Comparison of ENCODE assay signal across 11 mouse cellular contexts in the genomic region with DNA sequence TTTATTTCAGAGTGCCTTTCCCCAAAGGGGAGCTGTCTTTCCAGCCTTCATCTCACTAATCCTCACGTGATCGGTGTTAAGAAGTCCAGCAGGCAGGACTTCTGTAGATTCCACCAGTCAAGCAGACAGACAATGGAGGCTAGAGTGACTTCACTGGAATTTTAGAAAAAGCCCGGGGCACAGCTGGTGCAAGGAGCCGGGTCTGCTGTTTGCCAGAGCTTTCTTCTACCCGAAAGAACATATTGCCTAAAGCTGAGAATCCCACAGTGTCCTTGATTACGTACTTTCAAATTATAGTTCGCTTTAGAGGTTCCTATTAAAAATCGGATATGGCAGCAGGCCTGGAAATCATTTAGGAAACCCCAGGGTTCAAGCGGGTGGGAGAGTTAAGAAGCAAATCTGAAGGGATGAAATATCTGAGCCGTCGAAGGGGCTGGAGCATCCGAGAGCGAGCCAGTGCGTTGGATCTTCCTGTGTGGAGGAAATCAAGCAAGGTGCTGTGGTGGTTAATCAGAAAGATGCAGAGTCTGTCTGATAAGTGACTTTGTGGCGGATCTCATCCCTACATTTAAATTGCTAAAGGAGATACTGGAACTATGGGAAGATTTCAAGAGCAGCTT.
DNase-seq lines count a peak whose midpoint lies in the region; ATAC-seq and TF ChIP-seq lines count a peak whose summit lies in the region.
"Had no signal": no experiment of that assay in that cellular context is flagged by ENCODE, and none has a peak within 500 bp of the region (broad histone marks: within the 10 kb centered on the region; RNA-seq: fewer than 3 reads in every experiment).

No protein-coding gene starts in this region.

- no peak for ATAC-seq in embryonic facial prominence, embryonic 15.5 days (ENCODE audit: insufficient number of reproducible peaks, low FRiP score, low TSS enrichment, low read depth)
- peak; percentile 86 for ATAC-seq in hindbrain, embryonic 16.5 days
- ATAC-seq in neural tube, embryonic 15.5 days (ENCODE audit: low FRiP score) = peak; percentile 53
- ATAC-seq: intestine, postnatal 0 days had no signal

- TF ChIP-seq POLR2A in cerebellum, adult 2 months (IDR thresholded peaks at IDR 0.05; ENCODE audit: borderline replicate concordance, insufficient read depth, low read length) = no peak

- no peak overlapping the region for H3K27ac ChIP-seq in left cerebral cortex, adult 2 months
- 0 out of 2 replicates have a peak overlapping the region, but pooled peaks have one; percentile 28 for H3K27ac ChIP-seq in embryonic facial prominence, embryonic 15.5 days (replicated peaks)
- peak overlapping the region; percentile 67 for H3K27ac ChIP-seq in hindbrain, embryonic 16.5 days (ENCODE audit: low read depth, low read length)
- peak overlapping the region; percentile 69 for H3K27ac ChIP-seq in neural tube, embryonic 15.5 days (replicated peaks)
- no peak overlapping the region for H3K27ac ChIP-seq in cerebellum, adult 2 months (ENCODE audit: insufficient read depth, low read length)

- intact Hi-C loops in left cerebral cortex, adult 2 months (cut with DNase I) = no loop called here

- DNase-seq in left cerebral cortex, adult 2 months (ENCODE audit: extremely low spot score in 1 of 2, low spot score in 2 of 2) = no peak
- no peak for DNase-seq in left cerebral cortex, adult 11 months (ENCODE audit: low spot score)
- no peak for DNase-seq in cerebellum, adult 2 months
- DNase-seq in B cell, adult 2 months = no peak
- DNase-seq in ovary, postnatal 14 days (ENCODE audit: low spot score) = no peak
- DNase-seq: lung, adult 18-20 months; right cerebral cortex, postnatal 14 days had no signal

- no peak for TF ChIP-seq CTCF in left cerebral cortex, adult 2 months (IDR thresholded peaks at IDR 0.05)
- TF ChIP-seq CTCF in cerebellum, adult 2 months (IDR thresholded peaks at IDR 0.05; ENCODE audit: borderline replicate concordance, insufficient read depth, low read depth, low read length) = no peak

- H3K9me3 ChIP-seq in embryonic facial prominence, embryonic 15.5 days (replicated peaks) = no peaks in the 10 kb centered on the region
- H3K9me3 ChIP-seq in hindbrain, embryonic 16.5 days (ENCODE audit: control insufficient read depth, low read length) = no peaks in the 10 kb centered on the region
- no peaks in the 10 kb centered on the region for H3K9me3 ChIP-seq in neural tube, embryonic 15.5 days (replicated peaks)

- H3K4me1 ChIP-seq in embryonic facial prominence, embryonic 15.5 days = 0 out of 2 replicates have a peak, but pooled peaks cover 6% of the 10 kb centered on the region
- no peaks in the 10 kb centered on the region for H3K4me1 ChIP-seq in hindbrain, embryonic 16.5 days (ENCODE audit: control insufficient read depth, insufficient read depth, low read depth, low read length)
- H3K4me1 ChIP-seq in neural tube, embryonic 15.5 days = no peaks in the 10 kb centered on the region
- H3K4me1 ChIP-seq in cerebellum, adult 2 months (ENCODE audit: control insufficient read depth, insufficient read depth, low read length) = no peaks in the 10 kb centered on the region

- no peaks in the 10 kb centered on the region for H3K27me3 ChIP-seq in embryonic facial prominence, embryonic 15.5 days
- no peaks in the 10 kb centered on the region for H3K27me3 ChIP-seq in hindbrain, embryonic 16.5 days (replicated peaks; ENCODE audit: control insufficient read depth, insufficient read depth, low read length)
- H3K27me3 ChIP-seq in neural tube, embryonic 15.5 days (replicated peaks) = no peaks in the 10 kb centered on the region
- H3K27me3 ChIP-seq in cerebellum, adult 2 months (ENCODE audit: control insufficient read depth, insufficient read depth, low read length) = no peaks in the 10 kb centered on the region; the same call in 1 of the 2 replicates

- peak overlapping the region; percentile 21; the same call in 1 of the 2 replicates for H3K4me2 ChIP-seq in embryonic facial prominence, embryonic 15.5 days (replicated peaks)
- H3K4me2 ChIP-seq in hindbrain, embryonic 16.5 days (ENCODE audit: low read length) = peak overlapping the region; percentile 19; the same call in 1 of the 2 replicates
- peak overlapping the region; percentile 13 for H3K4me2 ChIP-seq in neural tube, embryonic 15.5 days

- H3K4me3 ChIP-seq in left cerebral cortex, adult 2 months = peak overlapping the region; percentile 27
- H3K4me3 ChIP-seq in embryonic facial prominence, embryonic 15.5 days (replicated peaks) = no peak overlapping the region
- H3K4me3 ChIP-seq in hindbrain, embryonic 16.5 days (ENCODE audit: low read length) = no peak overlapping the region
- no peak overlapping the region for H3K4me3 ChIP-seq in neural tube, embryonic 15.5 days (replicated peaks)
- H3K4me3 ChIP-seq in cerebellum, adult 2 months (replicated peaks; ENCODE audit: insufficient read depth, low read depth, low read length) = no peak overlapping the region

- no peak overlapping the region for H3K9ac ChIP-seq in embryonic facial prominence, embryonic 15.5 days
- H3K9ac ChIP-seq in hindbrain, embryonic 16.5 days (ENCODE audit: low read depth, low read length) = no peak overlapping the region
- no peak overlapping the region for H3K9ac ChIP-seq in neural tube, embryonic 15.5 days (replicated peaks)

- no peaks in the 10 kb centered on the region for H3K36me3 ChIP-seq in embryonic facial prominence, embryonic 15.5 days
- no peaks in the 10 kb centered on the region for H3K36me3 ChIP-seq in hindbrain, embryonic 16.5 days (ENCODE audit: control insufficient read depth, insufficient read depth, low read length)
- H3K36me3 ChIP-seq in neural tube, embryonic 15.5 days = no peaks in the 10 kb centered on the region

- 21% methylated on average over 15 of the region's 15 CpGs for WGBS in embryonic facial prominence, embryonic 15.5 days
- 42% methylated on average over 15 of the region's 15 CpGs for WGBS in hindbrain, embryonic 16.5 days
- 48% methylated on average over 15 of the region's 15 CpGs for WGBS in neural tube, embryonic 15.5 days
- 30% methylated on average over 15 of the region's 15 CpGs for WGBS in cerebellum, adult 2 months

Comparison
In these comparisons a context has a peak if more than half of its experiments do, and no peak if none do; other contexts are left out.
1. H3K27ac ChIP-seq: peak in embryonic facial prominence, embryonic 15.5 days (single experiment), hindbrain, embryonic 16.5 days (single experiment) and neural tube, embryonic 15.5 days (single experiment); none in left cerebral cortex, adult 2 months (single experiment) and cerebellum, adult 2 months (single experiment).
2. Peak in every context shown above with its lines, with median percentiles within 50 percentile points of each other: H3K4me2 ChIP-seq.